Mouse (Mus musculus): ENCODE results near the gene Parva.

The Parva gene

DNA sequence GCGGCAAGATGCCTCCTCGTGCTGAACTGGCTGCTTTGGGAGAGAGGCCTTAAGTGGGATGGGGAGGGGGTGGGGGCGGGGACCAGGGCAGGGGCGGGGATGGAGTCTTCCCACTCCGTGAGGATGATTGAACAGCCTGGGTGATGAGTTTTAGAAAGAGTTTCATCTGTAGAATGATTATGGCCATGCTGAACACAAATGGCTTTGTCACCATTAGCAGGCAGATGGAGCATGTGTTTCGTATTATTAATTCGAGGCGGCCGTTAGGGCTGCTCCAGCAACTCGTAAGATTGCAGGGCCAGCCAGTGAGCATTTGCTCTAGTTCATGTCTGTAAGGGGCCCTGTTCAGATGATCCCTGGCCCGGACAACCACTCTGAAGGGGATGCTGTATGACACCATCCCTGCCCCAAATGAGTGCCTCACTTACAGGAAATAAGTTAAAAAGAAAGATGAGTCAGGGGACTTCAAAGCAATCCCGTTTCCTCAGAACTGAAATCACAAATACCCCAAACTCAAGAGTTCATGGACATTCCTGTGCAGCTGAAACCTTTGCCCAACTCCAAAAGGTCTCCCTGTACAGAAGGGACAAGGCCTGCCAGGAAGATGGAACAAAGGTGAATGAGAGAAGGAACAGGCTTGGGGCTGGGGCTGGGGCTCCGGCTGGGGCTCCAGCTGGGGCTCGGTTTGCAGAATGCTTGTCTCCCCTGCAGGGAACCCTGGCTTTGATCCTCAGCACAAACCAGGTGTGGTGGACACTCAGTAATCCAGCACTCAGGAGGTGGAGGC lies 46.5 kb downstream of the Parva start:
- DNase-seq: no peak

DNA sequence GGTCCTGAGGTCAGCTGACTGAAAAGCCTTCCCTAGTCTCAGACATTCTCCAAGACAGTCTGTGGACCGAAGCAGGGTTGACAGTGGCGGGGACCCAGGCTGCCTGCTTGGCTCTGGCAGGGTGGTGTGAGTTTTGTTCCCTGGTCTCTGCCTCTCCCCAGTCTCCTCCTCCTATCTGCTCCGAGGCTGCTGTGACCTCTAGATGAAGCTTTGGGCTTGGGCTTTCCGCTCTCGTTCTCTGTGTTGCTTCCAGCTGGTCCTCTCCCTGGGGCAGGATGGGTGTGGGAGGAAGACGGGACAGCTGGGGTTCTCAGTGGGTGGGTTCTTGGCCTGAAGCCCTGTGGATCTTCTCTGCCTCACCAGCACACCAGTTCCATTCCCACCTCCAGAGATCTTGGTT lies 51.8 kb downstream of the Parva start:
- DNase-seq: no peak

DNA sequence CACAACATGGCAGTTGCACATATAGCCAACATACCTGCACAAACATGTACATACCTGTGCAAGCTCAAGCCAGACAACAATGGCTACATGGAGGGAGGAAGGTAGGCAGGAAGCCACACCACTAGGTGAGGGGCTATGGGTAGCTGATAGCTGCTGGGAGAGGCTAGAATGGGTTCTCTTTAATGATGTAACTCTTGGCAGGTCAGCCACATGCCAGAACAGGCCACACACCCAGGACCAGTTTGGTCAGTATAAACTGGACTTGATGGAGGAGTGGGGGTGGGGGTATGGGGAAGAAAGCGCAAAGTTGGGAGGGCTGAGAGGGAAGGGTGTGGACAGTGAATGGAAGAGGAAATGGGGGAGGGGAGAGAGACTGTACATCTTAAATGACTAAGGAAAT lies 53.7 kb downstream of the Parva start:
- DNase-seq: no peak

DNA sequence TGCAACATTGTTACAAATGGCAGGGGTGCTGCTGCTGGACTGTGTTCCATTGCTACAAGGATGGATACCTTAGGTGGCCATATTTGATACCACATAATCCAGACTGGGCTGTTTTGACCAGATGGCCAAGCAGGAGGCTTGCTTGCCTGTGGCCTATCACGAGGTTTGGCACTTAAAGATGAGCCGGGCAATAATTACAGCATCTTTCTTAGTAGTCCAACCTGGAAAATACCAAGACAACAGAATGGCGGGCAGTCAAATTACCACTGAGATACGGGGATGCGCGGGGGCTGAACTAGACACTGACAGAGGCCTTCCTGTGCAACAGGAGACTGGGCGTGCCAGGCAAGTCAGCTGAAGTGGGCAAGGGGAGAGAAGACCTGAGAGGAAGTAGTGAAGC lies 55.3 kb downstream of the Parva start:
- no peak for DNase-seq

DNA sequence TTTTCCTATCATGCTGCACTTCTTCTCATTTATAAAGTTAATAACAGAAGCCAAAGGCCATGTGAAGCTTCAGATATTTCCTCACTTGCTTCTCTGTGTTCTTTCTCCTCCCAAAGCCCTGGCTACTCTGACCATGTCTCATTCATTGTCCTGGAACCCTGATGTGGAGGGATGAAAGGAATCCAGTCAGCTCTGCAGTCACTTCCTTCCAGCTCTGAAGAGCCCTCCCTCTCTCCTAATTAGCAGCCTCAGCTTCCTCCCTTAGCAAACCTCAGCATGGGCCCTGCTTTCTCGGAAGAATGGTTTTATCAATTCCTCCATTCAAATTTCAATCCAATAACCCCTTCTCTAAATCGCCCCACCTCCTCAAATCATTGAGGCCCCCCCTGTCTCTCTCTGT lies 56.1 kb downstream of the Parva start:
- no peak for DNase-seq

DNA sequence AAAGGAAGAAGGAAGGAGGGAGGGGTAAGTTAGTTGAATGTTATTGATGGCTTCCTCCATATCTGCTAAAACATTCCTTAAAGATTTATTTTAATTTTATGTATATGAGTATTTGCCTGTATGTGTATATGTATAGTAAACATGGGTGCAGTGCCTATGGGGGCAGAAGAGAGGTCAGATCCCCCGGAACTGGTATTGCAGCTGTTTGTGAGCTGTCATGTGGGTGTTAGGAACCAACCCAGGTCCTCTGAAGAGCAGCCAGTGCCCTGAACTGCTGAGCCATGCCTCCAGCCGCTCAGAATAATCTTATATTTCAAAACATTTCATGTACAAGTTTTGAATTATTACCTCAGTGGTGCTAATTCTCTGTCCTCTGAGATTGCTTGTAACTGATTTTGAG lies 63.5 kb downstream of the Parva start:
- DNase-seq: no peak

DNA sequence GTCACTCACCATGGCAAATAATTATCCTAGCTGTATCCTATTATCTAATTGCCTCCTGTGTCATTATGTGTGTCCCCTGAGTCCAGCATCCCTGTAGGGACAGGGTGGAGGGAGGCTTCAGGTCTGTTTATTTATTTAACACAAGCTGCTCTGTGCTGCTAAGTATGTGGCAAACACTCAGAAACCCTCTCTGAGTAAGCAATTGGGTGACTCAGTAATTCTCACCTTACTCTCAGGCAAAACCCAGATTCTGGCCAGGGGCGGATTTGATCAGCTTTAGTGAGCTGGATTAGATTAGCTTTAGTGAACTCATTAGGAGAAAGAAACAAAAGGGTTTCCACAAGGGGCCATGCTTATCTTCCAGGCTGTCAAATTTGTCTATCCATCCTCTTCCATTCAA lies 64.4 kb downstream of the Parva start:
- no peak for DNase-seq

DNA sequence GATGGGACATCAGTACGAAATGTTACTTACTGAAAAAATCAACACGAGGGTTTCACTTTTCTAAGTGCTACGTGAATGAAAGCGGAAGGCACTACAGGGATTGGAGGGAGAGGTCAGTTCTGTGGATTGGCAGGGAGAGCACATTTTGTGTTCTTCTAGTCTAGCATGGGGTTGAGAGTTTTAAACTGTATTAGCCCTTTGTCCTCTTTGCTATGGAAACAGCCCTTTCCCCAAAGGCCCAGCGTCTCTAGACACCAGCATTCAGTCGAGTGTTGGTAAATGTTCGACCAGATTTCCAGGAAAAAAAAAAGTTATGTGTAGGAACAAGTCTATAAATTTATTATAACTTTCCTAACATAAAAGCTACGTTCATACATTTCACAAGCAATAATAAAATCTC lies 68.6 kb downstream of the Parva start:
- DNase-seq: no peak

DNA sequence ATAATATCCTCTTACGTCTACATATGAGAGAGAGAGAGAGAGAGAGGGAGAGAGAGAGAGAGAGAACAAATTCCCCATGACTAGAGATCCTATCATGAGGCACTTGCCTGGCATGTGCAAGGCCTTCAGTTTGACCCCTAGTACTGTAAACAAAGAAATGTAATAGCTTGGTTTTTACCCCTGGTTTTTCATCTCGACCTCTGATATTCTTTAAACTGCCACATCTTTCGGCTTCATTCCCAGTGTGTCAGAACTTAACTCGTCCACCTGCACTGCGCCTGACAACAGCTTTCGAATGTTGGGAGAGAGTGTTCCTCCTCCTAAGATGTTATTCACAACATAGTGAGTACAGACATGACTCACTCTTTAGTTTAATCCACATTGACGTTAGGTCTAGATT lies 69.6 kb downstream of the Parva start:
- no peak for DNase-seq

DNA sequence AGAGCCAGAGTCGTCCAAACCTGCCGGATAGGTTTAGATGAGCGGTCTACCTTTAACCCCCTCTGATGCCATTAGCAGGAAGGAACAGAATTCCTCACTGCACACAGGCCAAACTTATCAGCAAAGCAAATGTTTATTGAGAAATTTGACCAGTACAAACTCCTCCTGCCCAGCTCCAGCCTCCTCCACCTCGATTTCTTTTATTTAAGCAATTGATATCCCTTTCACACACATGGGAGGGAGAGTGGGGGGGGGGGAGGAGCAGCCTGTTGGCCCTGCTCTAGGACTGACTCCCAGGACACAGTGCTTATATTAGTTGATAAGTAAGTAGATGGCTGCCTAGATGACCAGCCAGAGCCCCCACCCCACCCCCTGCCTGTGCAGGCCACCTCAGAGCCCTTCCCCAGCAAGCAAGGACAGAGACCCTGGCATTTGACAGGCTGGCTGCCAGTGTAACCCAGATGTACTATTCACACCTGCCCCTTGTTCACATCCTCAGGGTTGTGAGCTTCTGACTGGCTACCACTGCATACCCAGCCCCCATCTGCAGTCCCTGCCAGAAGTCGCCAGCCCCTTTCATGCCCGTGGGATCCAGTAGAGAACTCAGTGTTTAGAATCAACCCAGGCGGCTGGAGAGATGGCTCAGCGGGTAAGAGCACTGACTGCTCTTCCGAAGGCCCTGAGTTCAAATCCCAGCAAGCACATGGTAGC lies 71.4 kb downstream of the Parva start:
- no peak for DNase-seq

DNA sequence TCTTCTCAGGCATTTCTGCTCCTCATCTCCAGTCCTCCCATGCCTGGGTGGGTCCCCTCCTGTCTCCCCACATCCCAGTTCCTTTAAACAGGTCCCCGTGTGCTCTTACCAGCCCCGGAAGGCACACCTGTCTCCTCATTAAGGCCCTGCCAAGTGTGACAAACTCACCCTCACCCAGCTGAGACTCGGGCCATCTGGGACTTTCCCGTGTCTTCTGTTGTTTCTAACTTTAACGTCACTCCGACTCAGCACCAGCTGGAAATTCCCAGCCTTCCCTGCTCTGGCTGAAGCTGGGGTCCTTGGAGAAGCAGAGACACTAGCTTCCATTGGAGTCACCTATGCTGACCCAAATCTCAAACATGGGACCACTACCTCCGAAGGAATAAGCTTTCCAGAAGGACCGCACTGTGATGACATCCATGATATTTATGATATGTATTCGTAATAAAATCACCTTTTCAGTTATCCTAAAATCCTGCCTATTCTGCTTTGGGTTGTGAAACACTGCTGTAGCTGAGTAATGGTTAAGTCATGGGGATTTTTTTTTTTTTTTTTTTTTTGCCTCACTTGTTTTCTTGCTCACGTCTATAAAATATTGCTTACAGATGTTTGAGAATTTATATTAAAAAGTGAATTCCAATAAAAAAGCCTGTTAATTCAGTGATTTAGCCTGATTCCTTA lies 72.3 kb downstream of the Parva start:
- DNase-seq: no peak

DNA sequence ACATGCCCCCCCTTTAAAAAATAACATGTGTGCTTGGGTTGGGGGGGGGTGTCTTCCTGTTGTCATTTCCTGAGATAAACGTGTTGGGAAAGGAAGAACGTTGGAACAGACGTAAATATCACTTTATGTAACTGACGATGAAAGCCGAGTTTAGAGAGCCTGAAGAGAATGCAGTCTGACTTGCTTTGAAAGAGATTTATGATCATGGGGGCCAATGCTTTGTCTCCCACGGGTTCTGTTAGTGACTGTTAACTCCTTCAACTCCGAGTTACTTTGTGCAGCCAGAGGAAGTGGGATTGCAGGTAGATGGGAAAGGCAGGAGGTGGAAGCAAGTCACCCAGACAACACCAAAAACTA lies 72.8 kb downstream of the Parva start:
- DNase-seq: no peak

DNA sequence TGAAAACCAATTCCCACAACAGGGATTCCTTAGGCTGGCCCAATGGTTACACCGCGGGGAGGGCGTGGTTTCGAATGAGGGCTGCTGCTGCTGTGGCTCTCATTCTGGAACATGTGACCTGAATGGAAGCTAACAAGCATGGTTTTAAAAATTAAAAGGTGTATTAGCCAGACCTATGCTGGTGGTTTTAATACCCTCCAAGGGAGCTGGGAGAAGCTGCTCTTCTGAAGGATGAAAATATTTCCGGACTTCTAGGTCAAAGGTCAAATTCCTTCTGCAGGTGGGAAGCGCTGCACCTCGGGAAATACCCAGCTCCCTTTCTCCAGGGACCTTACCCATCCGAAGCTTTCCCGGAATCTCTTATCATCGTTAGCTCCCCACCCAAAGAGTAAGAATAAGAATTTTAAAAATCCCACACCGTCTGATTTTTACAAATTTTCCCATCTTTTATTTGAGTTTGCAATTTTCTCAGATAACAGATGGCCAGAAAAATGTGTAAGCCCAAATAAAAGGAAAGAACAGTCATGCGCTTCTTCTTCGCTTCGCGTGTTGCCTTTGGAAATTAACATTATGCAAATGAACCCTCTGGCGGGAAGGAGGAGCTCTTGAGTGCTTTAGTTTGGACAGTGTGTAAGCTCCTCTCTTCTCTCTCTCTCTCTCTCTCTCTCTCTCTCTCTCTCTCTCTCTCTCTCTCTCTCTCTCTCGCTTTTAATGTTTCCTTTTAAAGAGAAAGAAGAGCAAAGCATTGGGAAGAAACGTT lies 74.9 kb downstream of the Parva start:
- no peak for DNase-seq

DNA sequence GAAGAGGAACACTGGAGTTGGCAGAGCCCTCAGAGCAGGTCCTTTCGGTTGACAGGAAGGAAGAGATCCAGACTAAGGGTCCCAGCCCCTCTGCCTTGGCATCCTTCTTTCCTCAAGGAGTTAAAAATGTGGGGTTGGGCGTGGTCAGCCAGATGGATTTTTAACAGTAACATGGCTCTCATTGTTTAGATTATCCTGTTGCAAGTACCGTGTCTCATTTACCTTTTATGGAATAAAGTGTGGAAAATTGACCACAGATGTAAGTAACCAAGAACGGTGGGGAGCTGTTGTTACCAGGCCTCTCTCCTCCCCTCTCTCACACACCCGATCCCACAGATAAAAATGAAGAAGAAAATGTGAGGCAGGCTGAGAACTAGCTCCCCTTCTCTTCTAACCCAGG lies 75.5 kb downstream of the Parva start:
- no peak for DNase-seq

DNA sequence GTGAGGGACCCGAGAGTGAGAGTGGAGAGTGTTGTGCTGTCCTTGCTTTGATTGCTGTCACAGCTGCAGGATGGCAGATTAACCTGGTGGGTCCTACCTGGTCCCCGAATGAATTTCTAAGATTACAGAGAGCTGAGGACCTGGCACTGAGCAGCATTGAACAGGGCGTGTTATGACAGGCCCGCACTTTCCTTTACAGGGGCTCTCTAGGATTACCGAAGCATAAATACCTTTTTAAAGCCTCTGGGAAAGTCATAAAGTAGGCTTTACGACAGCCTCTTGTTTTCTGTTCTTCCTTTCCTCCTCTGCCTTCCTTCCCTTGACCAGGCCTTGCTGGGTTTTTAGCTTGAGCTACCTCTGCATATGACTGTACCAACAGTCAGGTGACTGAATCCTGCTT lies 76.1 kb downstream of the Parva start:
- DNase-seq: no peak

DNA sequence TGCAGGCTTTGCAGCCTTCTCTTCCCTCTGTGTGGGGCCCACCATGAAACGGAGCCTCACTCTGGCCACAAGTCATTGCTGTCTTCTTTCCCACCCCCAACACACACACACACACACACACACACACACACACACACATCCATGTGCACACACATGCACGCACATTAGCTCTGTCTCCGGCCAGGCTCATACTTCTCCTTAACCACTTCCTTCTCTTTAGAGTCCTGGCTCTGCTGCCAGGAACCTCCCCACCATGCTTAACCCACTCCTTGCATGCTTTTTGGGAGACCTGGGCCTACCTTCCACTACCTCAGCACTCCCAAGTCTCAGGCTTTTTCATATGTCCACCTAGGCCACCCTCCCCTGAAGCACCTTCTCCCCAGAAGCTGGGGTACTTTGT lies 76.6 kb downstream of the Parva start:
- no peak for DNase-seq

DNA sequence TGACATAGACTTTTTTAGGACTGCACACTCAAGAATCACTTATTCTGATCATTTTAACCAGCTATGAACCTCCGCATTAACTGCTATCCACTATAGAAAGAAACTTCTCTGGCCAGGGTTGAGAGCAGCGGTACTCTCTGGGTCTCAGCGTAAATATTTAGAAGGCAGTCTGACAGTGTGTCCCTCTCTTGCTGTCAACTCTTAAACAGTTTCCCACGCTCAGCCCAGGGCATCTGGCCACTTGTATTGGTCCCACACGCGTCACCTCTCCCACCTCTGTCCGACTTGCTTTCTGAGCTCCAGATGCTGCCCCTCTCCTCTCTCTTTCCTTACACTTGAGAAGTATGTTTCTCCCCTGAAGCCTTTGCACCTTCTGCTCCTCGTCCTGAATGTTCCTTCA lies 81.8 kb downstream of the Parva start:
- DNase-seq: no peak

DNA sequence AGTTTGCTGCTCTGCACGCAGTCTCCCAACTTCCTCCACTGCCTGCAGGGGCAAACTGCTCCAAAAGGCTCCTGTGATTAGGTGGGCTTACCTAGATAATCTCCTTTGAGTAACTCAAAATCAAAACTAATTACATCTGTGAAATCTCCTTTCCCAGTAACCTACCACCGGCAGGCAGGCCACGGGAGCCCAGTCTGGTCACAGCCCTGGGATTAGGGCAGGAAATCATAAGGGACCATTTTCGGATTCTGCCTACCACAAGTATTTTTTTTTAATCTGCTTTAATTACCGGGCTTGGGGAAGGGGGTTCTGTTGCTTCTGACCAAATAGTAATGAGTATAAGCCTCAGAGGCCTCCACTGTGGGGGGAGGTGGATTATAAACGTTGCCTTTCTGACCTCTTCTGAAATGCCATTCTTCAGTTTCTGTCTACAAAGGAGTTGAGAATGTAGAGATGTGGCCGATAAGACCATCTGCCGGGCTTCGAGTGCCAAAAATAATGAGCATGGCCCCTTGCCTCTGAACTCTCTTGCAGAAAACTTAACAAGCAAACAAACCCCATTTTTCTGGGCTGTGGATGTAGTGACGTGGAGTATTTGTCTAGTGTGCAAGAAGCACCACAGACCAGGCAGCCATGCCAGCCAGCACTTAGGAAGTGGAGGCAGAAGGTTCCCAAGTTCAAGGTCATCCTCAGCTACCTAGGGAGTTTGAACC lies 83.2 kb downstream of the Parva start:
- no peak for DNase-seq

DNA sequence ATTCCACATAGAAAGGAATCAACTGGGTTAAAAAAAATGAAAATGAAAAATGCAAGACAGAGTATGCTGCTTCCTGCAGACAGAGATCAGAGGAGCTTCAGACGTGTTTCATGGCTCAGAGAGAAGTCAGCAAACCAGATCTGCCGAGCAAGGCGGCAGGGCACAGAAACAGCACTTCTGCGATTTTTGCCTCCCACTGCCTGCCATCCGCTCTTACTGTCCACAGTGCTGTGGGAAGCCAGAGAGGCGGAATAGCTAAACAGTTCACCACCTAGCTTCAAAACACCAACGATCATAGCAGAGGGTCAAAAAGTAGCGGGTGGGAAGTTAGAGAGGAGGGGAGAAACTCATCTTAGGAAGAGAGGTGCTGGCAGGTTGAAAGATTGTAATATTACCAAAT lies 84.0 kb downstream of the Parva start:
- no peak for DNase-seq

DNA sequence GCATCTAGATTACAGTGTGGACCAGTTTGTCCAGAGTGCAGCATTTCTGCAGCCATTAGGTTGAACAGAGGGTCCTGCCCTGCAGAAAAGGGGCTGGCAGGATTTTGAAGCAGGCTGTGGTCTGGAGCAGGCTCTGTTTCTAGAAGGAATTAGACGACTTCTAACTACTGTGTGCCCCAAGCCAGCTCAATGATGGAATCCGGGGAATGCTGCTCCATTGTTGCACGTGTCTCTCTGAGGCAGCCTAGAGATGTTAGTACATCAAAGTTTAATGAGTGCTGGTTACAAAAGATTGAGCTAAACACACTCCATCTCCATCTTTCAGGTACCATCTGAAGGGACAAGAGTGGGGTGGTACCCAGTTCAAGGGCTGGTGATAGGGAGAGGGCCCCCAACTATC lies 85.0 kb downstream of the Parva start:
- no peak for DNase-seq

DNA sequence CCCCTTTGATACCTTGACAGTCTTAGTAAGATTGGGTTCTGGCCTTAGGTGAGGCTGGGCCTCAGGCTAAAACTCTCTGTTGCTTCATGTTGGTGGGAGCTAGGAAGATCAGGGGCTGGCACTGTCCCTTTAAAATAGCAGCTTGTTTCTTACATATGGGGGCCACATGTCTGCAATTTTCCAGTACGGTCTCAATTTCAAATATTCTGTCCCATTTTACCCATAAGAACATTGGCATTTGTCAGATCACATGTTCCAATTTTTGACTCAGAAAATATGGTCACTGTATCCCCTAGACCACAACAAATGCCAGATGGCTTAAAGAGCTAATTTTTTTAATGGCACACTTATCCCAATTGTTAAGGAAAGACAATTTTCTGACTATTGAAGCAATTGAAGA lies 85.6 kb downstream of the Parva start:
- no peak for DNase-seq

DNA sequence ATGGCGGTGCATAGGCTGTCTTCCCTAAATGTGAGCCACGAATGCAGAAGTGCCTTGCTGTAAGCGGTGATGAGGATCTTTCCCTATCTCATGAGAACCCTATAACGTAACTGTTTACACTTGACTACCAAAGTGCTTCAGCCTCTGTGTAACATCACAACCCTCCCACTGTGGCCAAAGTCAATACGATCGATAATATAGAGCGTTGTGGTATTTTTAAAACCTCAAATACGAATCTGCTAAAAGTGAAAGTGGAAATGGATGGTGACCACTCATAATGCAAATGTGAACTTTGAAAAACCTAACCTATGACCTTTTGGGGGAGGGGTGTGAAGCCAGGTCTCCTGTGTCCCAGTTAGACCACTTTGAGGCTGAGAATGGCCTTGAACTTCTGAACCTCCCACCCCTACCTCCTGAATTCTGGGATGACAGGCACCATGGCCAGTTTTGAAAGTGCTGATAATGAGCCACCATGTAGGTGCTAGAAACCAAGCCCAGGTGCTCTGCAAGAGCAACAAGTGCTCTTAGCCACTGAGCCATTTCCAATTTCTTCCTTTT lies 87.4 kb downstream of the Parva start:
- DNase-seq: no peak

DNA sequence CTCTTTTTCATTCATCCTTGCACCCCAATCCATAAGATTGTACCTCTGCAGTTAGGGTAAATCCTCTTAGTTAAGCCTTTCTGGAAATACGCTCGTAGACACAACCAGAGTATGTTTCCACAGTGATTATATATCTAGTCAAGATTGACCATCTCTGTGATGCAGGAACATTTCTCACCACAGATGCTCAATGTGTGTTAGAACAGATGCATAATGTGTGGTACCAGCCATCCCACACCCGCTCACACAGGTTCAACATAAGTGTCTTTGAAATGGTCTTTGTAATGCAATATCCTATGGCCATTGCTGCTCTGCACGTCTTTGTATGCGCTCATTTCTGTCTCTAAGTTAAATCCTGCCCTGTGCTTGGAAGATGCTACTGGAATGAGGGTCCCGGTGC lies 98.2 kb downstream of the Parva start:
- no peak for DNase-seq

Data from spleen, adult 18-20 months (tissue).